Mouse (Mus musculus): Measurements from ENCODE around the gene Teddm2. TPM values are rescaled to one million over a fixed set of nuclear protein-coding genes. Genes with fewer than 3 reads are reported as not detected.

Teddm2 gene
- 4.8 and 5.6 TPM in 2 replicates for polyA plus RNA-seq (2012; rRNA removed)

- TF ChIP-seq POLR2A (IDR thresholded peaks at IDR 0.05; ENCODE audit: control insufficient read depth, low read depth, low read length) (peak; percentile 99), CTCF (IDR thresholded peaks at IDR 0.05; ENCODE audit: control insufficient read depth, insufficient read depth, insufficient replicate concordance, low read depth, low read length) (no peak; the same call in 1 of the 2 replicates)
- Histone ChIP-seq H3K36me3 (ENCODE audit: control insufficient read depth, insufficient read depth, low read length) (no peaks in the 10 kb centered on the region), H3K4me3 (ENCODE audit: control insufficient read depth, low read depth, low read length) (peak within 1 kb of the TSS; percentile 90), H3K27ac (ENCODE audit: control insufficient read depth, insufficient read depth, low read depth, low read length) (peak within 1 kb of the TSS; percentile 82), H3K27me3 (ENCODE audit: control insufficient read depth, insufficient read depth, low read length) (no peaks in the 10 kb centered on the region), H3K4me1 (ENCODE audit: control insufficient read depth, insufficient read depth, low read length) (peaks cover 7% of the 10 kb centered on the region)
Measured at GRCm38 (mm10) chr1:153899731-153900380, at the start of gene Teddm2, which contains the start of gene Glul. Teddm2 (minus strand) TSS chr1:153900228. Glul (plus strand) TSS chr1:153899944.

- Histone ChIP-seq H3K27ac (ENCODE audit: control insufficient read depth, insufficient read depth, low read depth, low read length) (no peak overlapping the region), H3K4me1 (ENCODE audit: control insufficient read depth, insufficient read depth, low read length) (no peaks in the 10 kb centered on the region), H3K4me3 (ENCODE audit: control insufficient read depth, low read depth, low read length) (no peak overlapping the region), H3K27me3 (ENCODE audit: control insufficient read depth, insufficient read depth, low read length) (no peaks in the 10 kb centered on the region), H3K36me3 (ENCODE audit: control insufficient read depth, insufficient read depth, low read length) (no peaks in the 10 kb centered on the region)
- TF ChIP-seq POLR2A (IDR thresholded peaks at IDR 0.05; ENCODE audit: control insufficient read depth, low read depth, low read length) (no peak), CTCF (IDR thresholded peaks at IDR 0.05; ENCODE audit: control insufficient read depth, insufficient read depth, insufficient replicate concordance, low read depth, low read length) (no peak)
Measured at GRCm38 (mm10) chr1:153947837-153948236, 47.8 kb upstream of the Teddm2 start.

- H3K27ac ChIP-seq (ENCODE audit: control insufficient read depth, insufficient read depth, low read depth, low read length), result no peak overlapping the region
- TF ChIP-seq POLR2A (IDR thresholded peaks at IDR 0.05; ENCODE audit: control insufficient read depth, low read depth, low read length), result no peak
- TF ChIP-seq CTCF (IDR thresholded peaks at IDR 0.05; ENCODE audit: control insufficient read depth, insufficient read depth, insufficient replicate concordance, low read depth, low read length), result no peak
- no peaks in the 10 kb centered on the region for H3K36me3 ChIP-seq (ENCODE audit: control insufficient read depth, insufficient read depth, low read length)
- H3K4me1 ChIP-seq (ENCODE audit: control insufficient read depth, insufficient read depth, low read length), result no peaks in the 10 kb centered on the region
- H3K4me3 ChIP-seq (ENCODE audit: control insufficient read depth, low read depth, low read length), result no peak overlapping the region
- no peaks in the 10 kb centered on the region for H3K27me3 ChIP-seq (ENCODE audit: control insufficient read depth, insufficient read depth, low read length)
Measured at GRCm38 (mm10) chr1:153946971-153947370, 46.9 kb upstream of the Teddm2 start.

- Histone ChIP-seq H3K4me1 (ENCODE audit: control insufficient read depth, insufficient read depth, low read length) (no peaks in the 10 kb centered on the region), H3K4me3 (ENCODE audit: control insufficient read depth, low read depth, low read length) (no peak overlapping the region), H3K27me3 (ENCODE audit: control insufficient read depth, insufficient read depth, low read length) (no peaks in the 10 kb centered on the region), H3K27ac (ENCODE audit: control insufficient read depth, insufficient read depth, low read depth, low read length) (no peak overlapping the region), H3K36me3 (ENCODE audit: control insufficient read depth, insufficient read depth, low read length) (no peaks in the 10 kb centered on the region)
- TF ChIP-seq POLR2A (IDR thresholded peaks at IDR 0.05; ENCODE audit: control insufficient read depth, low read depth, low read length), result no peak
- TF ChIP-seq CTCF (IDR thresholded peaks at IDR 0.05; ENCODE audit: control insufficient read depth, insufficient read depth, insufficient replicate concordance, low read depth, low read length), result no peak
Measured at GRCm38 (mm10) chr1:153945181-153945580, 45.2 kb upstream of the Teddm2 start.

GRCm38 (mm10) chr1:153940986-153941385, 41.0 kb upstream of the Teddm2 start:
- no peaks in the 10 kb centered on the region for H3K27me3 ChIP-seq (ENCODE audit: control insufficient read depth, insufficient read depth, low read length)
- no peak overlapping the region for H3K4me3 ChIP-seq (ENCODE audit: control insufficient read depth, low read depth, low read length)
- no peak overlapping the region for H3K27ac ChIP-seq (ENCODE audit: control insufficient read depth, insufficient read depth, low read depth, low read length)
- H3K4me1 ChIP-seq (ENCODE audit: control insufficient read depth, insufficient read depth, low read length), result no peaks in the 10 kb centered on the region
- TF ChIP-seq CTCF (IDR thresholded peaks at IDR 0.05; ENCODE audit: control insufficient read depth, insufficient read depth, insufficient replicate concordance, low read depth, low read length) (no peak), POLR2A (IDR thresholded peaks at IDR 0.05; ENCODE audit: control insufficient read depth, low read depth, low read length) (no peak)
- no peaks in the 10 kb centered on the region for H3K36me3 ChIP-seq (ENCODE audit: control insufficient read depth, insufficient read depth, low read length)

- Histone ChIP-seq H3K27ac (ENCODE audit: control insufficient read depth, insufficient read depth, low read depth, low read length) (no peak overlapping the region), H3K36me3 (ENCODE audit: control insufficient read depth, insufficient read depth, low read length) (no peaks in the 10 kb centered on the region), H3K4me1 (ENCODE audit: control insufficient read depth, insufficient read depth, low read length) (no peaks in the 10 kb centered on the region), H3K27me3 (ENCODE audit: control insufficient read depth, insufficient read depth, low read length) (no peaks in the 10 kb centered on the region), H3K4me3 (ENCODE audit: control insufficient read depth, low read depth, low read length) (no peak overlapping the region)
- no peak for TF ChIP-seq CTCF (IDR thresholded peaks at IDR 0.05; ENCODE audit: control insufficient read depth, insufficient read depth, insufficient replicate concordance, low read depth, low read length)
- TF ChIP-seq POLR2A (IDR thresholded peaks at IDR 0.05; ENCODE audit: control insufficient read depth, low read depth, low read length), result no peak
Measured at GRCm38 (mm10) chr1:153937025-153937424, 37.0 kb upstream of the Teddm2 start.

- Histone ChIP-seq H3K27me3 (ENCODE audit: control insufficient read depth, insufficient read depth, low read length) (no peaks in the 10 kb centered on the region), H3K27ac (ENCODE audit: control insufficient read depth, insufficient read depth, low read depth, low read length) (peak overlapping the region; percentile 74), H3K4me1 (ENCODE audit: control insufficient read depth, insufficient read depth, low read length) (no peaks in the 10 kb centered on the region), H3K4me3 (ENCODE audit: control insufficient read depth, low read depth, low read length) (no peak overlapping the region), H3K36me3 (ENCODE audit: control insufficient read depth, insufficient read depth, low read length) (no peaks in the 10 kb centered on the region)
- TF ChIP-seq CTCF (IDR thresholded peaks at IDR 0.05; ENCODE audit: control insufficient read depth, insufficient read depth, insufficient replicate concordance, low read depth, low read length) (no peak), POLR2A (IDR thresholded peaks at IDR 0.05; ENCODE audit: control insufficient read depth, low read depth, low read length) (no peak)
Measured at GRCm38 (mm10) chr1:153935844-153936380, 35.9 kb upstream of the Teddm2 start.

All from testis, adult 2 months (tissue).